Mouse (Mus musculus): ENCODE measurements around the gene Spsb1.

The Spsb1 gene

GRCm38 (mm10) chr4:149954893-149955439, at the start of gene Spsb1:
Gene Spsb1, minus strand, starts transcription at chr4:149955043.
- DNase-seq (ENCODE audit: low spot score in 2 of 2) = peak; percentile 97 to 98

- no peak for DNase-seq (ENCODE audit: low spot score in 2 of 2)
Observed at GRCm38 (mm10) chr4:150003641-150004040, 48.8 kb upstream of the Spsb1 start.

GRCm38 (mm10) chr4:150003021-150003580, 48.3 kb upstream of the Spsb1 start:
- DNase-seq (ENCODE audit: low spot score in 2 of 2) = peak; percentile 50 to 74

- peak in 1 of 2 experiments; percentile 35 for DNase-seq (ENCODE audit: low spot score in 2 of 2)
Observed at GRCm38 (mm10) chr4:150002021-150002528, 47.2 kb upstream of the Spsb1 start.

GRCm38 (mm10) chr4:150001221-150001860, 46.5 kb upstream of the Spsb1 start:
- no peak for DNase-seq (ENCODE audit: low spot score in 2 of 2)

GRCm38 (mm10) chr4:149999931-150000555, 45.2 kb upstream of the Spsb1 start:
- DNase-seq (ENCODE audit: low spot score in 2 of 2) = no peak

- DNase-seq (ENCODE audit: low spot score in 2 of 2) = no peak
Observed at GRCm38 (mm10) chr4:149999510-149999900, 44.7 kb upstream of the Spsb1 start.

- no peak for DNase-seq (ENCODE audit: low spot score in 2 of 2)
Observed at GRCm38 (mm10) chr4:149998786-149999509, 44.1 kb upstream of the Spsb1 start.

GRCm38 (mm10) chr4:149997999-149998398, 43.2 kb upstream of the Spsb1 start:
- no peak for DNase-seq (ENCODE audit: low spot score in 2 of 2)

- DNase-seq (ENCODE audit: low spot score in 2 of 2) = no peak
Observed at GRCm38 (mm10) chr4:149996440-149996839, 41.6 kb upstream of the Spsb1 start.

- DNase-seq (ENCODE audit: low spot score in 2 of 2) = no peak
Observed at GRCm38 (mm10) chr4:149995911-149996310, 41.1 kb upstream of the Spsb1 start.

GRCm38 (mm10) chr4:149994218-149994617, 39.4 kb upstream of the Spsb1 start:
- DNase-seq (ENCODE audit: low spot score in 2 of 2) = no peak

- DNase-seq (ENCODE audit: low spot score in 2 of 2) = no peak
Observed at GRCm38 (mm10) chr4:149992670-149993032, 37.8 kb upstream of the Spsb1 start.

GRCm38 (mm10) chr4:149991755-149992669, 37.2 kb upstream of the Spsb1 start:
- no peak for DNase-seq (ENCODE audit: low spot score in 2 of 2)

GRCm38 (mm10) chr4:149990954-149991633, 36.3 kb upstream of the Spsb1 start:
- no peak for DNase-seq (ENCODE audit: low spot score in 2 of 2)

- no peak for DNase-seq (ENCODE audit: low spot score in 2 of 2)
Observed at GRCm38 (mm10) chr4:149990212-149990953, 35.5 kb upstream of the Spsb1 start.

GRCm38 (mm10) chr4:149988931-149989556, 34.2 kb upstream of the Spsb1 start:
- peak; percentile 75 to 85 for DNase-seq (ENCODE audit: low spot score in 2 of 2)

GRCm38 (mm10) chr4:149988301-149988700, 33.5 kb upstream of the Spsb1 start:
- no peak for DNase-seq (ENCODE audit: low spot score in 2 of 2)

Data from urinary bladder, adult 18-20 months (tissue).